Mouse (Mus musculus) stomach, postnatal 0 days (tissue): ENCODE results near the gene Wfs1.

ENCODE experiments used
- CTCF ChIP-seq: IDR thresholded peaks from 2 replicates; pipeline ENCODE4 v1.5.1; 2016; ENCODE audit warnings: antibody characterized with exemption, low read depth, mild to moderate bottlenecking, moderate library complexity
- EP300 ChIP-seq: optimal IDR thresholded peaks from 2 replicates; pipeline ENCODE3; 2016; ENCODE audit warnings: antibody characterized with exemption

DNA sequence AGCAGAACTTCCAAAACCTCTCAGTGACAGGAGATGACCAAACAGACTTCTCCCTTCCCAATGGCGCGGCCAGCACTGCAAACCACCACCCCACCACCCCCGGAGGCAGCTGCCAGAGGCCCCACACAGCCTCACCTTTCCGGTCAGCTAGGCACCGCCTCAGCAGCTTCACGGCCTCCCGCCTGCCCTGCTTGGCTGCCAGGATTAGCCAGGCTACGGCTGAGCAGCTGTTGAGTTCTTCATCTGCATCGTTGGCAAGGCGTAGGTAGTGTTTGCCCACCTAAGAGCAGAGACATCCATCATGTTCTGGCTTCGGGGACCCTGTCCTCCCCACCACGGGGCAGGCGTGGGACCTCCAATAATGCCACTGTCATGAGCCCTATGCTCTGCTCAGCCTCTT is 13.7 kb downstream of the Wfs1 start:
- TF ChIP-seq EP300 = no peak
- TF ChIP-seq CTCF = no peak
